ENCODE assay signal across 11 mouse cellular contexts in genomic region chr10:8176008-8176350, GRCm38 (mm10).
DNase-seq lines count a peak whose midpoint lies in the region; ATAC-seq lines count a peak whose summit lies in the region.
"Had no signal": no experiment of that assay in that cellular context is flagged by ENCODE, and none has a peak within 500 bp of the region (broad histone marks: within the 10 kb centered on the region; RNA-seq: fewer than 3 reads in every experiment).

No protein-coding gene starts in this region.

- no peaks in the 10 kb centered on the region for H3K4me1 ChIP-seq in intestine, embryonic 15.5 days (replicated peaks)
- H3K4me1 ChIP-seq in intestine, embryonic 16.5 days (ENCODE audit: control insufficient read depth, insufficient read depth, low read length): no peaks in the 10 kb centered on the region
- H3K4me1 ChIP-seq in embryonic facial prominence, embryonic 10.5 days: peaks cover 17% of the 10 kb centered on the region
- H3K4me1 ChIP-seq in embryonic facial prominence, embryonic 15.5 days: peaks cover 24% of the 10 kb centered on the region
- H3K4me1 ChIP-seq in limb, embryonic 15.5 days: peaks cover 12% of the 10 kb centered on the region

- no peaks in the 10 kb centered on the region for H3K9me3 ChIP-seq in intestine, embryonic 15.5 days
- H3K9me3 ChIP-seq in intestine, embryonic 16.5 days (ENCODE audit: control insufficient read depth, low read length): no peaks in the 10 kb centered on the region
- H3K9me3 ChIP-seq in embryonic facial prominence, embryonic 10.5 days: no peaks in the 10 kb centered on the region
- no peaks in the 10 kb centered on the region for H3K9me3 ChIP-seq in embryonic facial prominence, embryonic 15.5 days (replicated peaks)
- H3K9me3 ChIP-seq in limb, embryonic 15.5 days: no peaks in the 10 kb centered on the region

- no peak overlapping the region for H3K4me2 ChIP-seq in intestine, embryonic 15.5 days (replicated peaks)
- H3K4me2 ChIP-seq in intestine, embryonic 16.5 days (ENCODE audit: low read depth, low read length): no peak overlapping the region
- H3K4me2 ChIP-seq in embryonic facial prominence, embryonic 15.5 days (replicated peaks): 0 out of 2 replicates have a peak overlapping the region, but pooled peaks have one; percentile 6
- H3K4me2 ChIP-seq in limb, embryonic 15.5 days: no peak overlapping the region
- H3K4me2 ChIP-seq: liver, embryonic 11.5 days had no signal

- ATAC-seq in intestine, embryonic 15.5 days: no peak
- ATAC-seq in intestine, embryonic 16.5 days: no peak
- no peak for ATAC-seq in embryonic facial prominence, embryonic 15.5 days (ENCODE audit: insufficient number of reproducible peaks, low FRiP score, low TSS enrichment, low read depth)
- ATAC-seq in limb, embryonic 15.5 days (ENCODE audit: insufficient number of reproducible peaks, low FRiP score, low TSS enrichment, low read depth): no peak

- no peaks in the 10 kb centered on the region for H3K27me3 ChIP-seq in intestine, embryonic 15.5 days (replicated peaks)
- H3K27me3 ChIP-seq in intestine, embryonic 16.5 days (replicated peaks; ENCODE audit: control insufficient read depth, insufficient read depth, low read length): no peaks in the 10 kb centered on the region
- H3K27me3 ChIP-seq in embryonic facial prominence, embryonic 10.5 days (replicated peaks; ENCODE audit: low read depth, poor library complexity, severe bottlenecking): no peaks in the 10 kb centered on the region
- H3K27me3 ChIP-seq in embryonic facial prominence, embryonic 15.5 days: no peaks in the 10 kb centered on the region
- H3K27me3 ChIP-seq in limb, embryonic 15.5 days: no peaks in the 10 kb centered on the region

- DNase-seq in embryonic facial prominence, embryonic 10.5 days (ENCODE audit: low spot score): no peak
- DNase-seq in urinary bladder, adult 18-20 months (ENCODE audit: low spot score in 2 of 2): no peak
- DNase-seq in liver: no peak
- no peak for DNase-seq in urinary bladder, postnatal 10 days (ENCODE audit: low spot score)
- DNase-seq: cerebellum, postnatal 25 days; kidney, adult 9 months had no signal

- H3K4me3 ChIP-seq in intestine, embryonic 15.5 days (replicated peaks): no peak overlapping the region
- no peak overlapping the region for H3K4me3 ChIP-seq in intestine, embryonic 16.5 days (ENCODE audit: low read length)
- H3K4me3 ChIP-seq in embryonic facial prominence, embryonic 10.5 days: no peak overlapping the region
- no peak overlapping the region for H3K4me3 ChIP-seq in embryonic facial prominence, embryonic 15.5 days (replicated peaks)
- H3K4me3 ChIP-seq in limb, embryonic 15.5 days: no peak overlapping the region

- H3K9ac ChIP-seq in intestine, embryonic 15.5 days: no peak overlapping the region
- no peak overlapping the region for H3K9ac ChIP-seq in intestine, embryonic 16.5 days (ENCODE audit: low read depth, low read length)
- no peak overlapping the region for H3K9ac ChIP-seq in embryonic facial prominence, embryonic 15.5 days
- no peak overlapping the region for H3K9ac ChIP-seq in limb, embryonic 15.5 days

- 0 out of 2 replicates have a peak overlapping the region, but pooled peaks have one; percentile 9 for H3K27ac ChIP-seq in intestine, embryonic 15.5 days
- H3K27ac ChIP-seq in intestine, embryonic 16.5 days (ENCODE audit: low read length): no peak overlapping the region
- 0 out of 2 replicates have a peak overlapping the region, but pooled peaks have one; percentile 55 for H3K27ac ChIP-seq in embryonic facial prominence, embryonic 10.5 days (replicated peaks)
- H3K27ac ChIP-seq in embryonic facial prominence, embryonic 15.5 days (replicated peaks): peak overlapping the region; percentile 85
- H3K27ac ChIP-seq in limb, embryonic 15.5 days: peak overlapping the region; percentile 63

- 71% methylated on average over 3 of the region's 3 CpGs for WGBS in intestine, embryonic 15.5 days
- WGBS in intestine, embryonic 16.5 days: 53% methylated on average over 3 of the region's 3 CpGs
- WGBS in embryonic facial prominence, embryonic 10.5 days: 83% methylated on average over 3 of the region's 3 CpGs
- WGBS in embryonic facial prominence, embryonic 15.5 days: 41% methylated on average over 3 of the region's 3 CpGs
- 56% methylated on average over 3 of the region's 3 CpGs for WGBS in limb, embryonic 15.5 days

- H3K36me3 ChIP-seq in intestine, embryonic 15.5 days: no peaks in the 10 kb centered on the region
- no peaks in the 10 kb centered on the region for H3K36me3 ChIP-seq in intestine, embryonic 16.5 days (ENCODE audit: control insufficient read depth, insufficient read depth, low read length)
- H3K36me3 ChIP-seq in embryonic facial prominence, embryonic 10.5 days (replicated peaks): no peaks in the 10 kb centered on the region
- no peaks in the 10 kb centered on the region for H3K36me3 ChIP-seq in embryonic facial prominence, embryonic 15.5 days
- no peaks in the 10 kb centered on the region for H3K36me3 ChIP-seq in limb, embryonic 15.5 days
